Mouse (Mus musculus): Measurements from ENCODE around the gene Olfr710. TPM values are rescaled to one million over a fixed set of nuclear protein-coding genes. Genes with fewer than 3 reads are reported as not detected.

The Olfr710 gene
- polyA plus RNA-seq, 1 experiment from 2014 or later = not detected

Other genes with a start within 250 kb of the Olfr710 start
- not detected in 2 replicates for gene Olfr695, start 231.9 kb downstream of the Olfr710 start, polyA plus RNA-seq (2015; fragmentation: Nextera tagmentation; extraction: Ambion mirVana)
- not detected in 2 replicates for gene Olfr697, start 205.9 kb downstream of the Olfr710 start, polyA plus RNA-seq (2015; fragmentation: Nextera tagmentation; extraction: Ambion mirVana)
- not detected in 2 replicates for gene Olfr698, start 192.9 kb downstream of the Olfr710 start, polyA plus RNA-seq (2015; fragmentation: Nextera tagmentation; extraction: Ambion mirVana)
- not detected in 2 replicates for gene Olfr699, start 155.1 kb downstream of the Olfr710 start, polyA plus RNA-seq (2015; fragmentation: Nextera tagmentation; extraction: Ambion mirVana)
- not detected in 2 replicates for gene Olfr700, start 139.5 kb downstream of the Olfr710 start, polyA plus RNA-seq (2015; fragmentation: Nextera tagmentation; extraction: Ambion mirVana)
- not detected in 2 replicates for gene Olfr701, start 134.2 kb downstream of the Olfr710 start, polyA plus RNA-seq (2015; fragmentation: Nextera tagmentation; extraction: Ambion mirVana)
- gene Olfr702, start 114.4 kb downstream of the Olfr710 start, polyA plus RNA-seq (2015; fragmentation: Nextera tagmentation; extraction: Ambion mirVana) = not detected in 2 replicates
- not detected in 2 replicates for gene Olfr703, start 105.0 kb downstream of the Olfr710 start, polyA plus RNA-seq (2015; fragmentation: Nextera tagmentation; extraction: Ambion mirVana)
- not detected in 2 replicates for gene Olfr704, start 85.1 kb downstream of the Olfr710 start, polyA plus RNA-seq (2015; fragmentation: Nextera tagmentation; extraction: Ambion mirVana)
- gene Olfr705, start 71.4 kb downstream of the Olfr710 start, polyA plus RNA-seq (2015; fragmentation: Nextera tagmentation; extraction: Ambion mirVana) = not detected in 2 replicates
- gene Olfr706, start 60.1 kb downstream of the Olfr710 start, polyA plus RNA-seq (2015; fragmentation: Nextera tagmentation; extraction: Ambion mirVana) = not detected in 2 replicates
- gene Olfr707, start 47.1 kb downstream of the Olfr710 start, polyA plus RNA-seq (2015; fragmentation: Nextera tagmentation; extraction: Ambion mirVana) = not detected in 2 replicates
- gene Olfr1532-ps1, start 40.3 kb downstream of the Olfr710 start, polyA plus RNA-seq (2015; fragmentation: Nextera tagmentation; extraction: Ambion mirVana) = not detected in 2 replicates
- not detected in 2 replicates for gene Olfr709-ps1, start 16.1 kb downstream of the Olfr710 start, polyA plus RNA-seq (2015; fragmentation: Nextera tagmentation; extraction: Ambion mirVana)
- gene Olfr6, start 15.6 kb upstream of the Olfr710 start, polyA plus RNA-seq (2015; fragmentation: Nextera tagmentation; extraction: Ambion mirVana) = not detected in 2 replicates
- not detected in 2 replicates for gene Olfr711, start 27.1 kb upstream of the Olfr710 start, polyA plus RNA-seq (2015; fragmentation: Nextera tagmentation; extraction: Ambion mirVana)
- gene Olfr2, start 57.8 kb upstream of the Olfr710 start, polyA plus RNA-seq (2015; fragmentation: Nextera tagmentation; extraction: Ambion mirVana) = not detected in 2 replicates
- gene Olfr713, start 82.9 kb upstream of the Olfr710 start, polyA plus RNA-seq (2015; fragmentation: Nextera tagmentation; extraction: Ambion mirVana) = not detected in 2 replicates
- not detected in 2 replicates for gene Olfr714, start 122.7 kb upstream of the Olfr710 start, polyA plus RNA-seq (2015; fragmentation: Nextera tagmentation; extraction: Ambion mirVana)
- gene Olfr17, start 144.9 kb upstream of the Olfr710 start, polyA plus RNA-seq (2015; fragmentation: Nextera tagmentation; extraction: Ambion mirVana) = not detected in 2 replicates
- not detected in 2 replicates for gene Olfr715b, start 162.1 kb upstream of the Olfr710 start, polyA plus RNA-seq (2015; fragmentation: Nextera tagmentation; extraction: Ambion mirVana)
- gene Olfr715, start 182.8 kb upstream of the Olfr710 start, polyA plus RNA-seq (2015; fragmentation: Nextera tagmentation; extraction: Ambion mirVana) = not detected in 2 replicates
- not detected in 2 replicates for gene Olfr716, start 190.0 kb upstream of the Olfr710 start, polyA plus RNA-seq (2015; fragmentation: Nextera tagmentation; extraction: Ambion mirVana)
- not detected in 2 replicates for gene Nlrp14, start 218.7 kb upstream of the Olfr710 start, polyA plus RNA-seq (2015; fragmentation: Nextera tagmentation; extraction: Ambion mirVana)

Measured in liver, embryonic 16.5 days (tissue).